Mouse (Mus musculus) embryonic facial prominence, embryonic 11.5 days (tissue): ENCODE data around the gene Rhbdd1. TPM values are rescaled to one million over a fixed set of nuclear protein-coding genes. Genes with fewer than 3 reads are reported as not detected.

Source experiments
- ATAC-seq: fragments of 200-750 bp; cut with Nextera tagmentation; replicated peaks from 2 replicates; pipeline ENCODE4 v1.8.0; 2017; ENCODE audit warnings: low read depth; ENCODE audit not compliant: insufficient number of reproducible peaks, low FRiP score, low TSS enrichment
- DNase-seq: peaks from one replicate; pipeline ENCODE4 v3.0.0-alpha.2; 2015; ENCODE audit warnings: low spot score
- H3K27ac ChIP-seq: fragments of 300-500 bp; sonication (generic); replicated peaks from 2 replicates; pipeline ENCODE4 v1.5.1; 2014; ENCODE audit warnings: mild to moderate bottlenecking, low read depth, low read length, control low read depth
- H3K27me3 ChIP-seq: fragments of 300-500 bp; sonication (generic); 2 replicates; pipeline ENCODE4 v1.6.1; 2014; ENCODE audit warnings: mild to moderate bottlenecking, low read length, moderate library complexity, mixed read lengths; ENCODE audit not compliant: control insufficient read depth, insufficient read depth
- H3K36me3 ChIP-seq: fragments of 300-500 bp; sonication (generic); replicated peaks from 2 replicates; pipeline ENCODE4 v1.6.1; 2014; ENCODE audit warnings: low read depth, mild to moderate bottlenecking, low read length, moderate library complexity, mixed read lengths; ENCODE audit not compliant: control insufficient read depth, insufficient read depth
- H3K4me1 ChIP-seq: fragments of 300-500 bp; sonication (generic); 2 replicates; pipeline ENCODE4 v1.6.1; 2014; ENCODE audit warnings: low read length, mixed read lengths; ENCODE audit not compliant: control insufficient read depth, insufficient read depth
- H3K4me2 ChIP-seq: fragments of 300-500 bp; sonication (generic); 2 replicates; pipeline ENCODE4 v1.6.1; 2014; ENCODE audit warnings: low read depth, mild to moderate bottlenecking, control low read depth, low read length, moderate library complexity
- H3K4me3 ChIP-seq: fragments of 300-500 bp; sonication (generic); 2 replicates; pipeline ENCODE4 v1.5.1; 2014; ENCODE audit warnings: low read depth, low read length, control low read depth
- H3K9ac ChIP-seq: fragments of 300-500 bp; sonication (generic); replicated peaks from 2 replicates; pipeline ENCODE4 v1.6.1; 2014; ENCODE audit warnings: mild to moderate bottlenecking, control low read depth, low read length
- H3K9me3 ChIP-seq: fragments of 300-500 bp; sonication (generic); replicated peaks from 2 replicates; pipeline ENCODE4 v1.6.1; 2016; ENCODE audit warnings: mild to moderate bottlenecking, low read length, inconsistent platforms, mixed read lengths; ENCODE audit not compliant: control insufficient read depth
- WGBS: fragments of 180-500 bp; shearing (Covaris S2); extraction: QIAGEN DNeasy Blood & Tissue Kit; methylation state at CpG from one replicate; pipeline ENCODE4 v1.1.7; 2014; 5-methylcytosine and 5-hydroxymethylcytosine counted together
- polyA plus RNA-seq: library from polyadenylated mRNA; unstranded; fragments of >200 nt; fragmentation: Nextera tagmentation; extraction: Ambion mirVana; gene quantifications from 2 replicates; pipeline ENCODE4 v1.2.1, GENCODE M21; 2014

Rhbdd1 gene
- polyA plus RNA-seq = 6.7 and 6.9 TPM in 2 replicates

- peaks cover 2% of the 10 kb centered on the region; the same call in 1 of the 2 replicates for H3K4me1 ChIP-seq
- WGBS = 6% methylated on average over 47 of the region's 47 CpGs
Measured at GRCm38 (mm10) chr1:82316111-82316745, at the start of gene Rhbdd1. TSS of gene Rhbdd1 (plus strand) at chr1:82316452.

GRCm38 (mm10) chr1:82267547-82267946, 48.7 kb upstream of the Rhbdd1 start:
- H3K4me2 ChIP-seq = no peak overlapping the region
- H3K4me3 ChIP-seq = no peak overlapping the region
- H3K27me3 ChIP-seq = no peaks in the 10 kb centered on the region
- DNase-seq (no peak), ATAC-seq (no peak)
- H3K9me3 ChIP-seq = no peaks in the 10 kb centered on the region
- WGBS = 76% methylated on average over 4 of the region's 4 CpGs
- no peak overlapping the region for H3K27ac ChIP-seq
- H3K36me3 ChIP-seq = no peaks in the 10 kb centered on the region
- no peaks in the 10 kb centered on the region for H3K4me1 ChIP-seq
- H3K9ac ChIP-seq = no peak overlapping the region

More at GRCm38 (mm10) chr1:82316111-82316745, at the start of gene Rhbdd1:
- Histone ChIP-seq H3K9ac (peak within 1 kb of the TSS; percentile 91), H3K9me3 (no peaks in the 10 kb centered on the region), H3K27me3 (no peaks in the 10 kb centered on the region), H3K4me2 (peak within 1 kb of the TSS; percentile 64), H3K4me3 (peak within 1 kb of the TSS; percentile 65), H3K36me3 (no peaks in the 10 kb centered on the region), H3K27ac (peak within 1 kb of the TSS; percentile 92)
- DNase-seq (peak; percentile 99), ATAC-seq (peak; percentile 96)

GRCm38 (mm10) chr1:82272231-82272630, 44.0 kb upstream of the Rhbdd1 start:
- H3K4me2 ChIP-seq = no peak overlapping the region
- H3K27me3 ChIP-seq = no peaks in the 10 kb centered on the region
- DNase-seq = no peak
- peaks cover 3% of the 10 kb centered on the region; the same call in 1 of the 2 replicates for H3K36me3 ChIP-seq
- no peak overlapping the region for H3K4me3 ChIP-seq
- WGBS = 68% methylated on average over 5 of the region's 5 CpGs
- ATAC-seq = no peak
- no peaks in the 10 kb centered on the region for H3K4me1 ChIP-seq
- no peak overlapping the region for H3K27ac ChIP-seq
- no peak overlapping the region for H3K9ac ChIP-seq
- H3K9me3 ChIP-seq = no peaks in the 10 kb centered on the region

- H3K4me3 ChIP-seq = no peak overlapping the region
- H3K27me3 ChIP-seq = no peaks in the 10 kb centered on the region
- ATAC-seq = no peak
- 41% methylated on average over 6 of the region's 6 CpGs for WGBS
- no peaks in the 10 kb centered on the region for H3K9me3 ChIP-seq
- H3K36me3 ChIP-seq = peaks cover 3% of the 10 kb centered on the region; the same call in 1 of the 2 replicates
- no peaks in the 10 kb centered on the region for H3K4me1 ChIP-seq
- H3K4me2 ChIP-seq = no peak overlapping the region
- peak; percentile 36 for DNase-seq
- H3K27ac ChIP-seq = no peak overlapping the region
- H3K9ac ChIP-seq = no peak overlapping the region
Measured at GRCm38 (mm10) chr1:82273529-82273928, 42.7 kb upstream of the Rhbdd1 start.

- H3K27ac ChIP-seq = no peak overlapping the region
- no peaks in the 10 kb centered on the region for H3K27me3 ChIP-seq
- ATAC-seq (no peak), DNase-seq (no peak)
- no peaks in the 10 kb centered on the region for H3K4me1 ChIP-seq
- H3K9ac ChIP-seq = no peak overlapping the region; the same call in 1 of the 2 replicates
- H3K36me3 ChIP-seq = peaks cover 3% of the 10 kb centered on the region; the same call in 1 of the 2 replicates
- no peaks in the 10 kb centered on the region for H3K9me3 ChIP-seq
- H3K4me2 ChIP-seq = no peak overlapping the region
- no peak overlapping the region for H3K4me3 ChIP-seq
- WGBS = 53% methylated on average over 1 of the region's 1 CpGs
Measured at GRCm38 (mm10) chr1:82274361-82274760, 41.9 kb upstream of the Rhbdd1 start.

- 74% methylated on average over 1 of the region's 1 CpGs for WGBS
- DNase-seq (no peak), ATAC-seq (no peak)
- no peaks in the 10 kb centered on the region for H3K9me3 ChIP-seq
- H3K4me1 ChIP-seq = no peaks in the 10 kb centered on the region; the same call in 1 of the 2 replicates
- H3K27ac ChIP-seq = no peak overlapping the region
- no peak overlapping the region for H3K4me3 ChIP-seq
- H3K9ac ChIP-seq = no peak overlapping the region
- peaks cover 3% of the 10 kb centered on the region; the same call in 1 of the 2 replicates for H3K36me3 ChIP-seq
- no peaks in the 10 kb centered on the region for H3K27me3 ChIP-seq
- H3K4me2 ChIP-seq = no peak overlapping the region
Measured at GRCm38 (mm10) chr1:82279768-82280167, 36.5 kb upstream of the Rhbdd1 start.

- Histone ChIP-seq H3K9ac (no peak overlapping the region), H3K27ac (no peak overlapping the region), H3K4me2 (no peak overlapping the region), H3K36me3 (peaks cover 3% of the 10 kb centered on the region; the same call in 1 of the 2 replicates), H3K9me3 (no peaks in the 10 kb centered on the region), H3K4me1 (no peaks in the 10 kb centered on the region; the same call in 1 of the 2 replicates), H3K4me3 (no peak overlapping the region), H3K27me3 (no peaks in the 10 kb centered on the region)
- ATAC-seq = no peak
- 77% methylated on average over 6 of the region's 6 CpGs for WGBS
- no peak for DNase-seq
Measured at GRCm38 (mm10) chr1:82281823-82282222, 34.4 kb upstream of the Rhbdd1 start.

- H3K4me2 ChIP-seq = peak overlapping the region; percentile 67
- H3K27me3 ChIP-seq = no peaks in the 10 kb centered on the region
- no peaks in the 10 kb centered on the region for H3K9me3 ChIP-seq
- H3K9ac ChIP-seq = peak overlapping the region; percentile 68
- WGBS = under 1% methylated on average over 35 of the region's 35 CpGs
- peak overlapping the region; percentile 43 for H3K4me3 ChIP-seq
- no peaks in the 10 kb centered on the region; the same call in 1 of the 2 replicates for H3K4me1 ChIP-seq
- H3K27ac ChIP-seq = peak overlapping the region; percentile 88
- DNase-seq = peak; percentile 93
- ATAC-seq = peak; percentile 97
- H3K36me3 ChIP-seq = no peaks in the 10 kb centered on the region; the same call in 1 of the 2 replicates
Measured at GRCm38 (mm10) chr1:82282992-82283611, 33.1 kb upstream of the Rhbdd1 start.
